Mouse (Mus musculus) myocyte (in vitro differentiated cells): ENCODE measurements at regions not wholly inside any gene's neighbourhood (a gene's known extent, or its start where the extent isn't known, plus 50 kb on each side); places are given as distances from the start of the nearest gene placed in this dataset.

ENCODE experiments used
- H3K27me3 ChIP-seq: one replicate; pipeline ENCODE4 v1.6.1; 2011; ENCODE audit not compliant: control insufficient read depth, insufficient read depth, insufficient read length
- H3K36me3 ChIP-seq: one replicate; pipeline ENCODE4 v1.6.1; 2011; ENCODE audit not compliant: control insufficient read depth, insufficient read depth
- H3K4me2 ChIP-seq: one replicate; pipeline ENCODE4 v1.6.1; 2011; ENCODE audit warnings: low read depth, control low read depth
- H3K4me3 ChIP-seq: one replicate; pipeline ENCODE4 v1.5.1; 2011; ENCODE audit warnings: mild to moderate bottlenecking, control low read depth, moderate library complexity
- H3K79me2 ChIP-seq: one replicate; pipeline ENCODE4 v1.6.1; 2011; ENCODE audit not compliant: control insufficient read depth, insufficient read depth
- H3ac ChIP-seq: one replicate; pipeline ENCODE4 v1.6.1; 2011; ENCODE audit not compliant: control insufficient read depth, insufficient read length
- CEBPB ChIP-seq: IDR thresholded peaks from 2 replicates; pipeline ENCODE4 v1.6.1; 2011; ENCODE audit warnings: mild to moderate bottlenecking, moderate library complexity; ENCODE audit not compliant: poor library complexity, insufficient read depth, severe bottlenecking
- E2F4 ChIP-seq: IDR thresholded peaks from one replicate; pipeline ENCODE4 v1.6.1; 2011; ENCODE audit warnings: mild to moderate bottlenecking, control low read depth, moderate library complexity; ENCODE audit not compliant: insufficient read depth
- MAX ChIP-seq: IDR thresholded peaks from one replicate; pipeline ENCODE4 v1.6.1; 2011; ENCODE audit warnings: low read depth, mild to moderate bottlenecking, control low read depth
- MYOD1 ChIP-seq, 3 experiments: IDR thresholded peaks; one replicate each; pipeline ENCODE4 v1.6.1; 2011; ENCODE audit warnings: control low read depth in 2 of 3, low read depth in 2 of 3, mild to moderate bottlenecking in 2 of 3, moderate library complexity in 1 of 3; ENCODE audit not compliant: insufficient read length in 2 of 3, control insufficient read depth in 1 of 3
- MYOG ChIP-seq, 3 experiments: IDR thresholded peaks; one replicate each; pipeline ENCODE4 v1.6.1; 2011; ENCODE audit warnings: control low read depth in 2 of 3, low read depth in 2 of 3, mild to moderate bottlenecking in 2 of 3; ENCODE audit not compliant: insufficient read length in 2 of 3, control insufficient read depth in 1 of 3, insufficient read depth in 1 of 3
- POLR2A ChIP-seq: IDR thresholded peaks from one replicate; pipeline ENCODE4 v1.6.1; 2011; ENCODE audit warnings: low read depth, mild to moderate bottlenecking, control low read depth, moderate library complexity; ENCODE audit not compliant: insufficient read length
- POLR2AphosphoS2 ChIP-seq: IDR thresholded peaks from one replicate; pipeline ENCODE4 v1.6.1; 2011; ENCODE audit warnings: low read depth, control low read depth; ENCODE audit not compliant: insufficient read length
- REST ChIP-seq: IDR thresholded peaks from one replicate; pipeline ENCODE4 v1.6.1; 2011; ENCODE audit warnings: mild to moderate bottlenecking, control low read depth, moderate library complexity; ENCODE audit not compliant: insufficient read depth, insufficient read length
- SRF ChIP-seq: IDR thresholded peaks from one replicate; pipeline ENCODE4 v1.6.1; 2011; ENCODE audit warnings: low read depth; ENCODE audit not compliant: control insufficient read depth, insufficient read length
- TCF12 ChIP-seq: IDR thresholded peaks from one replicate; pipeline ENCODE4 v1.6.1; 2011; ENCODE audit warnings: mild to moderate bottlenecking, control low read depth; ENCODE audit not compliant: poor library complexity, insufficient read depth, severe bottlenecking
- TCF3 ChIP-seq: IDR thresholded peaks from one replicate; pipeline ENCODE4 v1.6.1; 2011; ENCODE audit warnings: low read depth, control low read depth; ENCODE audit not compliant: insufficient read length
- USF1 ChIP-seq: IDR thresholded peaks from one replicate; pipeline ENCODE4 v1.6.1; 2011; ENCODE audit warnings: low read depth, mild to moderate bottlenecking, control low read depth, moderate library complexity

GRCm38 (mm10) chr10:117992317-117992716 lies 146.5 kb upstream of the Rap1b start:
- H3K79me2 ChIP-seq, result no peaks in the 10 kb centered on the region
- no peak overlapping the region for H3ac ChIP-seq
- H3K27me3 ChIP-seq, result no peaks in the 10 kb centered on the region
- no peaks in the 10 kb centered on the region for H3K36me3 ChIP-seq
- no peak for TF ChIP-seq TCF12
- no peak for TF ChIP-seq REST
- TF ChIP-seq MYOD1 (IDR thresholded peaks at IDR 0.05; ENCODE audit: control insufficient read depth in 1 of 3, insufficient read length in 2 of 3, low read depth in 2 of 3), result no peak
- no peak for TF ChIP-seq CEBPB
- no peak for TF ChIP-seq MYOG (IDR thresholded peaks at IDR 0.05; ENCODE audit: control insufficient read depth in 1 of 3, insufficient read depth in 1 of 3, insufficient read length in 2 of 3, low read depth in 2 of 3)
- no peak for TF ChIP-seq SRF
- TF ChIP-seq TCF3, result no peak
- TF ChIP-seq USF1, result no peak
- TF ChIP-seq MAX, result no peak
- TF ChIP-seq E2F4, result no peak
- no peak for TF ChIP-seq POLR2A
- no peak for TF ChIP-seq POLR2AphosphoS2
- H3K4me3 ChIP-seq, result no peak overlapping the region
- H3K4me2 ChIP-seq, result no peak overlapping the region

DNA sequence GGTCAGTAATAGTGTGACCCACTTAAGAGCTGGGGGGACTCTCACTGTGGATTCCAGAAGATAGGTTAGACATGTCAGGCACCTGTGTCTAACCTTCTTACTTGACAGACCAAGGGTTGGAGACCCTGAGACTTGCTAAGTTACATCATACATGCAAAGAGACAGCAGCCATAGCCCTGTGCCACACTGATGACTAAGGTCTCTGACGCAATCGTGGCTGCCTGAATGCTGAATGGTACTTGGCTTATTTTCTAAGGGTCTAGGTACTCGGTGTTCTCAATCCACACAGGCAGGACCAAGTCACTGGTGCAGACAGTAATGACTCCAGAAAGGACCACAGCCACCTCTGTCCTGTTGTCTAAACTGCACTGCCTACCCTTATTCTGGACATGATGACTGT lies 147.8 kb upstream of the Mdm1 start:
- no peaks in the 10 kb centered on the region for H3K27me3 ChIP-seq
- H3K79me2 ChIP-seq, result no peaks in the 10 kb centered on the region
- H3K36me3 ChIP-seq, result no peaks in the 10 kb centered on the region
- no peak overlapping the region for H3ac ChIP-seq
- peak overlapping the region; percentile 18 for H3K4me2 ChIP-seq
- TF ChIP-seq E2F4, result no peak
- TF ChIP-seq POLR2AphosphoS2, result no peak
- TF ChIP-seq USF1, result no peak
- no peak for TF ChIP-seq REST
- peak; percentile 85 for TF ChIP-seq CEBPB
- no peak overlapping the region for H3K4me3 ChIP-seq

- Histone ChIP-seq H3K4me3 (no peak overlapping the region), H3ac (no peak overlapping the region), H3K27me3 (no peaks in the 10 kb centered on the region), H3K36me3 (no peaks in the 10 kb centered on the region), H3K79me2 (no peaks in the 10 kb centered on the region), H3K4me2 (no peak overlapping the region)
- TF ChIP-seq MYOD1 (IDR thresholded peaks at IDR 0.05; ENCODE audit: control insufficient read depth in 1 of 3, insufficient read length in 2 of 3, low read depth in 2 of 3), result no peak
- TF ChIP-seq MYOG (IDR thresholded peaks at IDR 0.05; ENCODE audit: control insufficient read depth in 1 of 3, insufficient read depth in 1 of 3, insufficient read length in 2 of 3, low read depth in 2 of 3), result no peak
- no peak for TF ChIP-seq E2F4
- TF ChIP-seq TCF12, result no peak
- TF ChIP-seq POLR2A, result no peak
- no peak for TF ChIP-seq SRF
- TF ChIP-seq TCF3, result no peak
- TF ChIP-seq REST, result no peak
- TF ChIP-seq MAX, result no peak
- TF ChIP-seq CEBPB, result no peak
- no peak for TF ChIP-seq USF1
- no peak for TF ChIP-seq POLR2AphosphoS2
Observed at GRCm38 (mm10) chr10:117994768-117995167, 146.8 kb upstream of the Mdm1 start.

DNA sequence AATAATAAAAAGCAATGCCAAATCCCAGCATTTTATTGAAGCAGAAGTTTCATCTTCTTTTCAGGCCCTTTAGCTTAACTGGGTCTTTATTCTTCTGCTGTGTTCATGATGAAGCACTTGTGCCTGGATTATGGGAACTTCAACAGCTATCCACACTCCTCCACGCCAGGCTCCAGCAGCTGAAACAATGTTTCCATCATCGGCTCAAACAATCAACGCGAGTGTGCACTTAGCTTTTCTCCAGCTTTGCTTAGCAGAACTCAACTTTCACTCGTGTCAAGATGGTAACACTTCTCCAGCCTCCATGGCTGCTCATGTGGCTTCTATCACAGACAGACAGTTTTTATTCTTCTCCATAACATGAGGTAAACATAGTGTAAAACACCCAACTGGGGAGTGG lies 143.8 kb upstream of the Mdm1 start:
- Histone ChIP-seq H3K4me2 (no peak overlapping the region), H3K79me2 (no peaks in the 10 kb centered on the region), H3K4me3 (no peak overlapping the region), H3ac (no peak overlapping the region), H3K36me3 (no peaks in the 10 kb centered on the region), H3K27me3 (no peaks in the 10 kb centered on the region)
- no peak for TF ChIP-seq POLR2A
- TF ChIP-seq MYOD1 (IDR thresholded peaks at IDR 0.05; ENCODE audit: control insufficient read depth in 1 of 3, insufficient read length in 2 of 3, low read depth in 2 of 3), result no peak
- TF ChIP-seq SRF, result no peak
- no peak for TF ChIP-seq TCF3
- no peak for TF ChIP-seq E2F4
- TF ChIP-seq REST, result no peak
- no peak for TF ChIP-seq CEBPB
- TF ChIP-seq USF1, result no peak
- TF ChIP-seq MYOG (IDR thresholded peaks at IDR 0.05; ENCODE audit: control insufficient read depth in 1 of 3, insufficient read depth in 1 of 3, insufficient read length in 2 of 3, low read depth in 2 of 3), result no peak

GRCm38 (mm10) chr10:118000591-118000990 lies 141.0 kb upstream of the Mdm1 start:
- no peak overlapping the region for H3ac ChIP-seq
- H3K36me3 ChIP-seq, result no peaks in the 10 kb centered on the region
- no peak overlapping the region for H3K4me2 ChIP-seq
- TF ChIP-seq SRF, result no peak
- no peak for TF ChIP-seq MYOD1 (IDR thresholded peaks at IDR 0.05; ENCODE audit: control insufficient read depth in 1 of 3, insufficient read length in 2 of 3, low read depth in 2 of 3)
- no peak for TF ChIP-seq TCF12
- no peak for TF ChIP-seq POLR2A
- TF ChIP-seq REST, result no peak
- TF ChIP-seq CEBPB, result no peak
- TF ChIP-seq TCF3, result no peak
- TF ChIP-seq POLR2AphosphoS2, result no peak
- no peak for TF ChIP-seq MAX
- no peak for TF ChIP-seq E2F4
- no peaks in the 10 kb centered on the region for H3K79me2 ChIP-seq
- H3K4me3 ChIP-seq, result no peak overlapping the region
- no peaks in the 10 kb centered on the region for H3K27me3 ChIP-seq
